Mouse (Mus musculus): Measurements from ENCODE around the gene Syne2.

The Syne2 gene

DNA sequence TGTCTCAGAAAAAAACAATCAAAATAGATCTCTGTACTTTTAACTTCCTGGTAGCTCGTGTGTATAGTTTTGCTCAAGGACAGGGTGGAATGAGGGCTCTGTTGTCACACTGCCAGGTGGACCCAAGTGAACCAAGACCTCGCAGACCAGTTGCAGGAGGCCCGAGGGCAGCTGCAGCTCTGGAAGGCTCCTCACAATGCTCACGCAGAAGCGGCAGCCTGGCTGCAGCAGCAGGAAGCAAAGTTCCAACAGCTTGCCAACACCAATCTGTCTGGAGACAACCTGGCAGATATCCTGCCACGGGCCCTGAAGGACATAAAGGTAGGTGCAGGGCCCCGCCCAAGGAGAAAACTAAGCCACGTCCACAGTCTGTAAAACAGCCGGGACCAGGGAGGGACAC, 236.7 kb downstream of the Syne2 start:
- DNase-seq = no peak

DNA sequence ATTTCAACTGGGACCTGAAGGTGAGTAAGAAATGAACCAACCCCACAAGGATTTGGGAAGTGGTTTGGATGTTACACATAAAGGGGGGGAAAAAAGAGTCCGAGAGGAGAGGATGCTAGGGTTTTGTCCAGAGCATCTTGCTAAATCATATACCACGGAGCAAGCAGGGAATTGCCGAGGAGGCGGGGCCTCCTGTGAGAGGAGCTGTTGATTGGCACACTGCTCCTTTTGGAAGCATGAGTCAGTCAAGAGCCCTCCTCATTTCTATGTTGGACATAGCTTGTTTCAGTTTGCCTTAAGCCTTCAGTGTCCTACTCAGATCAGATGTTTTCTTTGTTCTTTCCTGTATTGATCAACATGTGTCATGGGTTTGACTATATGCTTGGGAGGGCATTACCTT, 245.1 kb downstream of the Syne2 start:
- no peak for DNase-seq

DNA sequence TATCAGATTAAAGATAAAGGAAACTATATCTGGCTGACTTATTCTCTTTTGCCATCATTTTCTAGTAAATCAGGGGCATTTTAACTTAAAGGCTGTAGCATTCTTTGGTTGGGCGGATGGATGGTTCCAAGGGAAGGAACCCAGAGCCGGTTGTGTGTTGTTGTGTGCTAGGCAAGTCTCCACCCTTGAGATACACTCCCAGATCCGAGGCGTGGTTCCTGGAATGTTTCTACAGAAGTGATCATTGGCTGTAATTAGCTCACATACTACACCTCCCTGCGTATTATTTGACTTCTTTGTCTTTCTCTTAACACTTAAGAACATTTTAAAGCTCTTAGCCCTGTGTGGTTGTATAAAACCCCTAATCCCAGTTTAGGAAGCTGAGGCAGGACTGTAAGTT, 252.5 kb downstream of the Syne2 start:
- no peak for DNase-seq

DNA sequence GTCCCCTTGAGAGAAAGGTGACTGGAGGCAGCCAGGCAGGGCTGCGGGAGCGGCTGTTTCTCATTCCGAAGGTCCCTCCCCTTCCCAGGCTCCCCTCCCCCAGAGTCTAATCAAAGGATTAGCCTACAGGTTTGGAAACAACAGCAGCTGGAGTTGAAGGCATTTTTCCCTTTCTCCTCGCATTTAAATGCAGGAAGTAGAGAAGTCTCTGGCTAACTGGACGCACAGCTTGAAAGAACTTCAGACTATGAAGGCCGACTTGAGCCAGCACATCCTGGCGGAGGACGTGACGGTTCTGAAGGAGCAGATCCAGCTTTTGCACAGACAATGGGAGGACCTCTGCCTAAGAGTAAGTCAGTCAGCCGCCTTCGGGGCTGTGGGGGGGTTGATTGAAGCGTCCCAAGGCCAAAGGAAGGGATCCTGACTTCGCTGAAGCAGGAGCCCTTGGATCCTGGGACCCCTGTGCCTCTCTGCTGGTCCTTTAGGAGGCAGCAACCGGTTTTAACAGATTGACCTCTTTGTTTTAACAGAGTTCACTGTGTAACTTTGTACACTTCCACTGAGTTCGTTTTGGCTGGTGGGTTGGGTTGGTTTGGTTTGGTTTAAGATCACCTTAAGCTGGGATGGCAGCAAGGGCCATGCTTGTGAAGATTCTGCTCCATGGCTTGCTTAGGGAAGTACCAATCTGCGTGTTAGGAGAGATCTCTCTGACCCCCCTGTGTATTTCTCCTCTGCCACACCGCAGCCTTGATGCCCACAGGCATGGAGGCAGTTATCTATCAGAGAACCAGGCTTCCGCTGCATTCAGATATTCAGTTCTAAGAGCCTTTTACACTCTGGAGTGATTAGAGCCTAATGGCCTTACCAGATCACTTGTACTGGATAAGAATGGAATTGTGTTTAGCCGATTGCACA, 254.3 kb downstream of the Syne2 start:
- no peak for DNase-seq

DNA sequence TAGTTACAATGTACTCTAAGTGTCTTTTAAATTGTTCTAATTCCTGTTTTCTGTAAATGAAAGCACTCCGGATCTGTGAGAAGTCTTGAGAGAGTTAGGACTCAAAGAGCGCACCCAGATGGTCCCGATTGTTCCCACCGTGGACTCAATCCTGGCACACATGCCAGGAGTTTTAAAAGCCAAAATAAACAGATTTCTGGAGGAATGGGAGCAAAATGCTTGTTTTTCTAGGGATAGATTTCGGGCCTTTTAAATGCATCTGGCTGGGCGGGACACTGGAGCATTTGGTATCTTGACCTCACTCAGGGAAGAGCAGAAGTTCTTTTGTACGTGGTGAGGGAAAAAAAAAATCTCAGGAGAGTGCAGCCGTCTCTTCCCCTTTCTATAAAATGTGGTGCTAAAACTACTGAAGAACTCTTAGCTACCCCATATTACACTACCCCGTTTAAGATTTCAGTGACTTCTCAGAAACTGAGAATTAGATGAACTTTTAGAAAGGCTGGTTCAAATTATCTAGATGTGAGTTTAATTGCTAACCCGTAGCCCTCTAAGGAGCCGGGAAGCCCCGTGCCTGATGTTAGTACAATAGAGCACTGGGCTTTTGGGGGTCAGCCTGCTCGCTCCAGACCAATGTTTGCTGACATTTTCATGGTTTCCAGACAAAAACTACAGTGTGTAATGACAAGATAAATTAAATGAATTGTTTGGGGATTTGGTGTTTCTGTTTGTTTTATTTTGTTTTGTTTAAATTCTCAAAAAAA, 255.3 kb downstream of the Syne2 start:
- no peak for DNase-seq

DNA sequence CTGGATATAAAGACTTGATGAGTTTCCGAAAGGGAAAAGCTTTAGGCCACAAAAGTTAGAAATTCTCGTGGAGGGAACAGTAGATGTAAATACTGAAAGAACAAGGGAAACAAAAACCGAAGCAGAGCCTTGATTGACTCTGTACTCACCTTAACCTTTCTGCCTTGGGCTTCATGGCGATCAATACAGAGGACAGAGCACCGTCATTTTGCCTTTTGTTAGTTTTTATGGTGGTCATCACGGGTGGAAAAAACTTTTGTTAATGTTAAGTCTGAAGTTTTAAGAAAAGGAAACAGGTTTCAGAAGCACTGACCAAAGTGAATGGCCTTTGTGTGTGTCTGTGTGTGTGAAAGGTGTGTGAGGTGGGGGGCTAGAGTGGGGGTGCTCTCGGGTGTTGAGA, 256.0 kb downstream of the Syne2 start:
- DNase-seq = no peak

DNA sequence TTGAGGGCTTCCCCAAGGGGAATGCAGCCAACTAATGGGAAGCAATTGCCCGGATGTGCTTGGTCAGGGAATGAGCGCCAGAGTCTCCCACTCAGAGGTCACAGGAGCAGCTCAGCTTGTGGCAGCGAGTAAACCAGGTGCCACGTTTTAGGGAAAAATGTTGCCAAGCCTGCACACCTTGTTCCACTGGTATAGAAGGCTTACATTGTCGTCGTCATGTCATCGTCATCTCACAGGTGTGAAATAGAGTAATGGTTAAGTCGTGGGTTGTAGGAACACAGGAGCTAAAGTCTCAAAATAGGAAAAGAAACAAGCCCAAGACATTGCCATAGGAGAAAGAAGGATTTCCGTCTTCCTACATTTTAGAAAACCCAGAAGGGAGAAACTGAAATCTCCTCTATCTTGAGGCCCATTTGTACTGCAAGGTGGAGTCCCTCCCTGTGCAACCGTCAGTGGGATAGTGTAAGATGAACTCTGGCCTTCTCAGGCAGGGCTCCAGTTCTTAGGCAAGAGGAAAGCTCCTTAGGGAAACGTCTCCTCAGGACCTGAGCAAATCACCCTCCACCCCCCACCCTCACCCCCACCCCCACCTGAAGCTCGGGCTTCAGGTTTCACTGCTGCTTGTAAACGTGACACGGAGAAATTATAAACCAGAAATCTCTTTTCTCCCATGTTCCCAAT, 263.1 kb downstream of the Syne2 start:
- no peak for DNase-seq

DNA sequence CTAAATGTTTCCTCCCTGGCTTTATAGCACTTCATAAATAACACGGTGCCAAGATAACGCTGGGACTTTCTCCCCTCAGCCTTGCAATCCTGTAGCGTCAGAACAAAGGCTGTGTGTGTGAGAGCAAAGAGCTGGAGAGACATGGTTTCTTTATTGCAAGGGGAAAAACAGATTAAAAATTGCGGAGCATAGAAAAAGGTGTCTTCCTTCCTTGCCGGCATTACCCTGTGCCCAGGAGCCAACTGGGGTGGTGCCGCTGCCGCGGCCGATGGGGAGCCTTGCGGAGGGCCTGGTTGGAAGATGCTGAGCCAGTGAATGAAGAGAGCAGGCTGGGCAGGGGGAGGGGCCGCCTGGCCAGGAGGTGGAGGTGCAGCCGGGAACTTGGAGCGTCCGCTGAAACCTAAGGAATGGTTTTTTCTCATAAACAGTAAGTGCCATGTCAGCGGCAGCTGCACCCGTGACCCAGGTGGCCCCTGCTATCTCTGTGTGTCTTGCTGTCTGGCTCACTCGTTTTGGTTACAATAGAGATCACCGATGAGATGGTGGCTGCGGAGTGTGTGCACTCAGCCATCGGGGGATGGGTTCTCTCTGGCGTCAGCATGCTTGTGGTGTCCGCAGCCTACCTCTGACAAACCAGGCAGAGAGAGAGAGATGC, 263.8 kb downstream of the Syne2 start:
- no peak for DNase-seq

DNA sequence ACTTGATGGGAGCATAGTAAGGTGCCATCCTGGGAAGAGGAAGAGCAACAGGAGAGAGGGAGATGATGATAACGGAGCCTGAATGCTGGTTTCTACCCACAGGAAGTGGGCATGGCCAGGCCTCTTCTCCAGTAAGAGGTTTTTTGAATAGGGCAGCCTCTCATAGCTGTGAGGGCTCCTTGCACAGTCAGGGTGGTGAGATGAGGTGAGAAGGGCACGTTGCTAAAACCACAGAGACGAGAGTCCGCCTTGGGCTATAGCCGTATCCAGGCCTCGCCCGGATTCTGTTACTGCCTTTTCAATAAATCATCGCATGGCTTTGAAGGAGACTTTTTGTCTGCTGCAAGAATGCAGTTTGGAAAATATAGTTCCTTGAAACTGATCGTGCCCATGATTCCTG, 267.1 kb downstream of the Syne2 start:
- DNase-seq = no peak

DNA sequence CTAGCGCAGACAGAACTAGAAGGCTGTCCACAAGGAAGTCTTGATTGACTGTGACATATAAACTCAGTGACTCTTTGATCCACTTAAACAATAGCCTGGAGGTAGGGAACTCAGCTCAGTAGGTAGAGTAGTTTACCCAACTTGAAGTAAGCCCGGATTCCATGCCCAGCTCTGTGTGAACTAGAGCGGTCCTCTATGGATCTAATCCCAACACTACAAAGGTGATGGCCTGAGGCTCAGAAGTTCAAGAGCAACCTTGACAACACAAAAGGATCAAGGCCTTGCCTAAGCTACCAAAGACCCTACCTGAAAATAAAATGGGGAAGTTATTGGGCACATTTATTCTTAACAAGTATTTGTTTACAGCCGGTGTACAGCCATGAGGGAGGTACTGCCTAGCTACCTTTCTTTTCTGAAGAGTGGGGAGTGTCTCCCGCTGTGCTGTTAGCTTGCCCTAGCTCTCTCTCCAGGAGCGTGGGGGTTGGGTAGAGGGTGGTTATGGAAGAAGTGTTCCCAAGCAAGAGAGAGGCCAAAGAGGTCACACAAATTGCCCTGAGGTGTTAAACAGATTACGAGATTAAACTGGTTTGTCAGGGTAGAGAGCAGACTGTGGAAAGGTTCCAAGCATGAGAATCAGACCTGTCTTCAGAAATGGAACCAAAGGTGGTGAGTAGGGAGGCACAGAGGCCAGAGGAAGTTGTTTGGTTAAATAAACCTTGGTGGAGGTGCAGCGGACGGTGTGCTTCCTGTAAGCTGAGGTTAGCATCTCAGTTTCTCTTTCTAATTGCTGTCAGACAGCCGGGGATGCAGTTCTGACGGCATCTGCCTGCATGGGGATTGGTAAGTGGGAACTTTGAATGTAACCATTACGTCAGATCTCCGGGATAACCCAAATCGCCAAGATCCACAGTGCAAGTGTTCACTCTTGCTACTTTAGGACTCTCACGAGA, 268.3 kb downstream of the Syne2 start:
- DNase-seq = peak; percentile 44

DNA sequence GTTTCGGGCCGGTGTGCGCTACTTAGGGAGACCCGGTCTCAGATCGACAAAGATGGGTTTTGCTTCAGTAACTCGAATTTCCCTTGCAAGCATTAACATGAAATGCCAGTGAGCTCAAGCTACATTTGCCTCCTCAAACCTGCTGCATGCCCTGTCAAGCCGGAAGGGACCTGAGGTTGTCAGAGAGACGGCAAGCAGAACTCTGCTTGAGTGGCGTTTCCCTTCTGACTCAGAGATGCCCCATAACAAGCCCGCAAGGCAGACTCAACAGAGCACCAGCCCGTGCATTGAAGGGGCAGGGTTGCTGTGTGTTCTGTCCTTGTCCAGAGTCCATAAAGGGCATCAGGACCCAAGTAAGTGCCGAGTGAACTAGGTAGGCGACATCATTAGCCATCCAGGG, 269.1 kb downstream of the Syne2 start:
- DNase-seq = peak; percentile 38

DNA sequence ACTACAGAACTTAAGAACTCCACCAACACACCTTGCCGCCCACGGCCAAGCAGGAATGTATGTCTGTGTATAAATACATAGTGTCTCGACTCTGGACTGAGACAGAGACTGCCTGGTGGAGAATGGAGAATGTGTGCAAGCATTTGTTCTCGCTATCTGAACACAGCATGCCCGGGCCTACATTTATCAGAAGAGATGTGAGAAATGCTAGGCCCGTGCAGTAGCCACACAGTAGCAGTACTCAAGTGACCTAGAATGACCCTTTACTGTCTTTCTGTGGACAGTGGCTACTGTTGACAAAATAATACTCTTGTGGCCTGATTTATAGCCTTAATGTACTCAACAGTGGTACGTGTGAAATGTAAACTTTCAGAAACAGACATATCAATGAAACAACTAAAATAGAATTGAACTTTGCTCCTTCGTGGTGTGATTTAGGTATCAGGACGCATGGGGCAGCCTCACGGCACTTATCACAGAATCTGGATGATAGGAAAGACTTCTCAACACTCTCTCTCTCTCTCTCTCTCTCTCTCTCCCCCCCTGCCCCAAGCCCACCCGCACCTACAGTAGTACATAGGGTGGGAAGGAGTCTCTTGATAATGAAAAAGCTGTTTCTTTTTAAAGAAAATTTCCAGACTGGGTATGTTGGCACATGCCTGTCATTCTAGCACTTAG, 275.0 kb downstream of the Syne2 start:
- DNase-seq = no peak

DNA sequence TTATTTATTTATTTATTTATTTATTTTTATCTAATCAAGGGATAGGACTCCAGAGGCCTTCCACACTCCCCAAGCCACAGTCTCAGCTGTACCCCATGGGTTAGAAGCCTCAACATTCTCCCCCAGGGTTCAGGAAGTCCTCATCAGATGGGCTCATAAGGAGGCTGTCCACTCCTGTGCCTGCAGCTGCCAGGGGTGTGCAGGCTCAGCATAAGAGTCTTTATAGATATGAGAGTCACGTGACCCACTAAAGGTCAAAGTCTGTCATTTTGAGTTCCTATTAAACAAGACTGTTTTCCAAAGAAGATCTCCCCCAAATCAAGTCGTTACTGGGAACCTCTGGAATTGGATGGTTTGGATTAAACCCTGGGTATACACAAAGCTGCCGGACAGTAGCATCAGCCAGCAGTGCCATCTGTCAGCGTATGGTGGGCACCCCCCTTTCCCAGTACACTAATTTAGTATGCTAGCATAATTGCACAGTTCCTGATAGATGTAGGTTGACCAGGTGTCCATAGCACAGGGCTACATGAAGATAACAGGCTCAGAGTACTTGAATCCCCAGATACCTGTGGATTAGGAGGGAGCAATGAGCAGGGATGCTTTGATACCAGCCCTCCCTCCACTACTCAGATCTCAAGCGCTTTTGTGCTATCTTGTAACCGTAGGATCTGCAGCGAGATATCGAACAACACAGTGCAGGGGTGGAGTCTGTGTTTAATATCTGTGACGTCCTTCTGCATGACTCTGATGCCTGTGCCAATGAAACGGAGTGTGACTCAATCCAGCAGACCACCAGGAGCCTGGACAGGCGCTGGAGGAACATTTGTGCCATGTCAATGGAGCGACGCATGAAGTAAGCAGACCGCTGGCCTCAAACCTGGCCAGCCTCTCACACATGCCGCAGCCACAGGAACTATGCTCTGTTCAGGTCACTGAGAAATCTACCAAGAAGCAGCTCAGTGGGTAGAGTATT, 276.0 kb downstream of the Syne2 start:
- DNase-seq = no peak

DNA sequence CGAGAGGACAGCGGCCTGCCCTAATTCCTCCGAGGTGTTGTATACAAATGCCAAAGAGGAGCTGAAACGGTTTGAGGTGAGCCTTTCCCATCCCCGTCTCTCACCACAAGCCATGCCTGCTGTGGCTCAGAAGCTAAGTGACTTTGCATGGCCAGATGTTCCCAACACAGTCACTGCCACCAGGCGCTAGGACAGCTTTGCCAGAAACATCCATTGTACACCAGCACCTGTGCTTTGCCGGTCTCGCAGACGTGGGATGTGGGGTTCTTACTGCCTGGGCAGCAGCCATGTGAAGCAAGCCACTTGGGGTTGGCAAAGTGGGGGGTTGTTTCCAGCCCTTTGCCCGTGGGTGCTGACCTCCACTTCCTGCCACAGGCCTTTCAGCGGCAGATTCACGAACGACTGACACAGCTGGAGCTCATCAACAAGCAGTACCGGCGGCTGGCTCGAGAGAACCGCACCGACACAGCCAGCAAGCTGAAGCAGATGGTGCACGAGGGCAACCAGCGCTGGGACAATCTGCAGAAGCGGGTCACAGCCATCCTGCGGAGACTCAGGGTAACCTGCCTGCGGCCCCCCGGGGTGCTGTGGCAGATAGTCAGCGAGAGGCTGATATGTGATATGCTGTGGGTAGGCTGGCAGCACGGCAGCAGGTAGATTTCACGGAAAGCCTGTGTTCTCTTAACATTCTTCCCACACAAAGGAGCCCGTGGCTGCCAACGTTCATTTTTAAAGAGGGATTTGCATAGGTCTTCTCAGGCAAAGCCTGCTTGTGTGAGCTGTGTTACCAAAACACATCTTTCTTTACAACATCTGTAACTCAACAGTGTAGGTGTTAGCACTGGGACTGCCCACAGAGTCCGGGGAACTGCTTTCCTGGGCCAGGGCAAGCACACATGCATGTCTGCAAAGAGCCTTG, 277.4 kb downstream of the Syne2 start:
- peak; percentile 67 for DNase-seq

DNA sequence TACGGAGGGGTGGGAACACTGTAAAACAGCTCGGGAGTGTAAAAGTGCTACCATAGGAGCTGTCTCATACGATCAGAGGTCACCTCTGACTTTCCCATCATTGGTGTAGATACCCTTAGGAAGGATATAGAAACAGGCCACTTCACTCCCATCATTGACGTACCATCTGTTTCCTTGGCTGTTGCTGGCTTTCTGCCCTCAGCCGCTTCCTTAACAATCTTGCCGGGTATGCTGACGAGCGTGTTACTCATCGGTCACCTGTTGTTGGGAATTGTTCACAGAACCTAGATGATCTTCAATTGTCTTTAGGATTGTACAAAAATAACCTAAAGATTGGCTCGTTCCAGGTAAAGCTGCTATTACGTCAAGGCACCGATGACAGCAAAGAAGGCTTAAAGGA, 284.7 kb downstream of the Syne2 start:
- DNase-seq = no peak

DNA sequence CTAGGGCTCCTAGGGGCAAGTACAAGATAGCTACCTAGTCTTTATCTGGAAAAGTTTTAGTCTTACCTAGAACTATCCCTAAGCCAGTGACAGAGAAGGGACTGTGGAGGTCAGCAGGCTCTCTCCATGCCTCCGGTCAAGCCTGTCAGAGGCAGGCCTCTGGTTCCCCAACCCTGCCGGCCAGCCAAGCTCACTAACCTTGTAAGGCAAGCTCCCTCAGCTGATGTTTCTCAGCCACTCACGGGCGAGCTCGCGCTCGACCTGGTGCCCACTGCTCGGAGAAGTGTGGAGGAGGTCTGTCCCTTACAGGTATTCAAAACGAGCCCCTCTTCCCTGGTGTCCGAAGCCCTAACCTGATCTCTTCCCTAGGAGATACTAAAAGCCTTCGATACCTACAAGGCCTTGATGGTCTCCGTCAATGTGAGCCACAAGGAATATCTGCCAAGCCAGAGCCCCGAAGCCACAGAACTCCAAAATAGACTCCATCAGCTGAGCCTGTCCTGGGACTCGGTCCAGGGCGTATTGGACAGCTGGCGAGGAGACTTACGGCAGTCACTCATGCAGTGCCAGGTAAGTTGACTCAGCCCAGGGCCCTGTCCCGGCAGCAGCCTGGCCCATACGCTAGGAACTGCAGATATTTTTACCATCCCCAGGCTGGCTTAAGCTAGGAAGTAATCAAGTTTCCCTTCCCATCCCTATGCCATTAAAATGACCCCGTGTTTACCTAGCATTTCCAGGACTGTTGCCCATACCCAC, 286.8 kb downstream of the Syne2 start:
- DNase-seq = no peak

DNA sequence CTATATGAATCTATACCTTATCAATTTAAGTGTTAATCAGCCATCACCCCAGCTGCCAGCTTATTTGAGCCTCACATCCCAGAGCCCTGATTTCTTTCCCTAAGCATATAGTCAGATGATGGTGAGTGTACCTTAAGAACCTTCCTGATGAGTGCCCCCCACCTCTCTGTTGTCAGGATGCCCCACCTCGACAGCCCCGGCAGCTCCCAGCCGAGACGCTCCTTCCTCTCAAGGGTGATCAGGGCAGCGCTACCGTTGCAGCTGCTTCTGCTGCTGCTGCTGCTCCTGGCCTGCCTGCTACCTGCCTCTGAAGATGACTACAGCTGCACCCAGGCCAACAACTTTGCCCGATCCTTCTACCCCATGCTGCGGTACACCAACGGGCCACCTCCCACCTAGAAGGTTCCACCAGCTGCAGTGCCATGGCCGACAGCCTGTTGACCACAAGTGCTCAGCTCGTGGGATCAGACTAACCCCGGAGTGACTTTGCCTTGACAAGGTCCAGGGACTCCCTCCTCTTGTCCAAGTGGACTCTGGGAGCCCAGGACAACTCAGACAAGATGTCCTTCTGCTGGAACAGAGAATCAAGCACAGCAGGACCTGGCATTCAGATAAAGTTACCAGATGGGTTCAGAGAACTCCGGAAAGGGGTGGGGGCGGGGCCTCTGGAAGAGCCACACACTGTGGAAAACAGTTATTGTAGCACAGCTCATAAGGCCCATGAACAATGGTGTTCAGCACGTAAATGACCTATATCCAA, 291.9 kb downstream of the Syne2 start:
- no peak for DNase-seq

Data from thymus, postnatal 25 days (tissue).